In genomic region chr4:82496383-82496782, GRCm38 (mm10) we compare ENCODE assay signal across 12 mouse cellular contexts.
DNase-seq lines count a peak whose midpoint lies in the region; ATAC-seq lines count a peak whose summit lies in the region.
"Had no signal": no experiment of that assay in that cellular context is flagged by ENCODE, and none has a peak within 500 bp of the region (broad histone marks: within the 10 kb centered on the region; RNA-seq: fewer than 3 reads in every experiment).

No protein-coding gene starts in this region.

- peaks cover 13% of the 10 kb centered on the region; the same call in 1 of the 2 replicates for H3K36me3 ChIP-seq in hindbrain, embryonic 14.5 days (replicated peaks; ENCODE audit: control insufficient read depth, insufficient read depth)
- peaks cover 6% of the 10 kb centered on the region for H3K36me3 ChIP-seq in hindbrain, embryonic 11.5 days (ENCODE audit: control insufficient read depth, insufficient read depth, low read length)
- peaks cover 8% of the 10 kb centered on the region; the same call in 1 of the 2 replicates for H3K36me3 ChIP-seq in midbrain, embryonic 14.5 days (ENCODE audit: control insufficient read depth, insufficient read depth, low read length)
- H3K36me3 ChIP-seq in midbrain, embryonic 11.5 days (ENCODE audit: control insufficient read depth, insufficient read depth, low read length): peaks cover 6% of the 10 kb centered on the region

- peak overlapping the region; percentile 82 for H3K4me2 ChIP-seq in hindbrain, embryonic 14.5 days (replicated peaks)
- no peak overlapping the region for H3K4me2 ChIP-seq in hindbrain, embryonic 11.5 days (replicated peaks; ENCODE audit: low read depth, low read length)
- H3K4me2 ChIP-seq in midbrain, embryonic 14.5 days (ENCODE audit: low read length): peak overlapping the region; percentile 98
- H3K4me2 ChIP-seq in midbrain, embryonic 11.5 days: no peak overlapping the region

- H3K27ac ChIP-seq in hindbrain, embryonic 14.5 days: peak overlapping the region; percentile 86
- H3K27ac ChIP-seq in hindbrain, embryonic 11.5 days (ENCODE audit: low read depth, low read length): no peak overlapping the region
- H3K27ac ChIP-seq in midbrain, embryonic 14.5 days (replicated peaks; ENCODE audit: low read depth, low read length): no peak overlapping the region
- no peak overlapping the region for H3K27ac ChIP-seq in midbrain, embryonic 11.5 days (ENCODE audit: low read depth, low read length)
- H3K27ac ChIP-seq: liver, embryonic 14.5 days had no signal

- ATAC-seq in hindbrain, embryonic 14.5 days (ENCODE audit: low FRiP score): no peak
- no peak for ATAC-seq in hindbrain, embryonic 11.5 days (ENCODE audit: low FRiP score)
- ATAC-seq in midbrain, embryonic 14.5 days (ENCODE audit: low FRiP score, low TSS enrichment): no peak
- no peak for ATAC-seq in midbrain, embryonic 11.5 days (ENCODE audit: low FRiP score)
- no peak for ATAC-seq in activated CD4-positive, CD25-positive, alpha-beta regulatory T cell, adult 4 months
- no peak for ATAC-seq in granulocyte monocyte progenitor cell, adult 5-6 weeks (replicated peaks; ENCODE audit: poor library complexity, severe bottlenecking)

- 60% methylated on average over 5 of the region's 5 CpGs for WGBS in hindbrain, embryonic 14.5 days
- WGBS in hindbrain, embryonic 11.5 days: 86% methylated on average over 5 of the region's 5 CpGs
- WGBS in midbrain, embryonic 14.5 days: 49% methylated on average over 5 of the region's 5 CpGs
- WGBS in midbrain, embryonic 11.5 days: 90% methylated on average over 5 of the region's 5 CpGs

- peaks cover 11% of the 10 kb centered on the region for H3K4me1 ChIP-seq in hindbrain, embryonic 14.5 days (replicated peaks; ENCODE audit: control insufficient read depth, insufficient read depth, low read length)
- H3K4me1 ChIP-seq in hindbrain, embryonic 11.5 days (replicated peaks; ENCODE audit: control insufficient read depth, insufficient read depth, low read length): no peaks in the 10 kb centered on the region
- peaks cover 6% of the 10 kb centered on the region; the same call in 1 of the 2 replicates for H3K4me1 ChIP-seq in midbrain, embryonic 14.5 days (ENCODE audit: control insufficient read depth, insufficient read depth, low read length)
- H3K4me1 ChIP-seq in midbrain, embryonic 11.5 days (ENCODE audit: control insufficient read depth, insufficient read depth, low read length): peaks cover 8% of the 10 kb centered on the region; the same call in 1 of the 2 replicates
- H3K4me1 ChIP-seq: megakaryocyte, embryonic 14.5 days had no signal

- peak overlapping the region; percentile 97 for H3K9ac ChIP-seq in hindbrain, embryonic 14.5 days
- no peak overlapping the region for H3K9ac ChIP-seq in hindbrain, embryonic 11.5 days (ENCODE audit: low read depth, low read length)
- H3K9ac ChIP-seq in midbrain, embryonic 14.5 days (replicated peaks; ENCODE audit: low read length): no peak overlapping the region
- H3K9ac ChIP-seq in midbrain, embryonic 11.5 days (ENCODE audit: low read length): no peak overlapping the region
- H3K9ac ChIP-seq: liver, embryonic 14.5 days had no signal

- DNase-seq in cerebellum, postnatal 10 days: peak; percentile 65 to 77
- DNase-seq in cerebellum, adult 18-20 months: no peak
- DNase-seq in hindbrain, embryonic 14.5 days (ENCODE audit: low spot score): no peak
- no peak for DNase-seq in hindbrain, embryonic 11.5 days (ENCODE audit: low spot score)
- peak; percentile 40 for DNase-seq in midbrain, embryonic 14.5 days
- DNase-seq in midbrain, embryonic 11.5 days (ENCODE audit: low spot score, missing footprints): no peak
- DNase-seq: adrenal gland, postnatal 10 days; embryo, embryonic 11 days had no signal

- no peaks in the 10 kb centered on the region for H3K9me3 ChIP-seq in hindbrain, embryonic 14.5 days (ENCODE audit: control insufficient read depth, low read length)
- H3K9me3 ChIP-seq in hindbrain, embryonic 11.5 days (ENCODE audit: control insufficient read depth, low read length): no peaks in the 10 kb centered on the region
- H3K9me3 ChIP-seq in midbrain, embryonic 14.5 days (ENCODE audit: control insufficient read depth, low read length): no peaks in the 10 kb centered on the region
- H3K9me3 ChIP-seq in midbrain, embryonic 11.5 days (ENCODE audit: control insufficient read depth, low read length): no peaks in the 10 kb centered on the region

- H3K4me3 ChIP-seq in hindbrain, embryonic 14.5 days (replicated peaks; ENCODE audit: low read length): peak overlapping the region; percentile 71
- H3K4me3 ChIP-seq in hindbrain, embryonic 11.5 days (ENCODE audit: low read depth, low read length): no peak overlapping the region
- 0 out of 2 replicates have a peak overlapping the region, but pooled peaks have one; percentile 11 for H3K4me3 ChIP-seq in midbrain, embryonic 14.5 days (replicated peaks; ENCODE audit: low read depth, low read length)
- no peak overlapping the region for H3K4me3 ChIP-seq in midbrain, embryonic 11.5 days (ENCODE audit: low read depth, low read length)
- H3K4me3 ChIP-seq: megakaryocyte, embryonic 14.5 days had no signal

- no peaks in the 10 kb centered on the region for H3K27me3 ChIP-seq in hindbrain, embryonic 14.5 days (ENCODE audit: control insufficient read depth, insufficient read depth, low read length)
- H3K27me3 ChIP-seq in hindbrain, embryonic 11.5 days (ENCODE audit: control insufficient read depth, insufficient read depth, low read length): no peaks in the 10 kb centered on the region; the same call in 1 of the 2 replicates
- H3K27me3 ChIP-seq in midbrain, embryonic 14.5 days (ENCODE audit: control insufficient read depth, insufficient read depth, low read length): no peaks in the 10 kb centered on the region
- no peaks in the 10 kb centered on the region for H3K27me3 ChIP-seq in midbrain, embryonic 11.5 days (ENCODE audit: control insufficient read depth, insufficient read depth, low read length)

Comparison
In these comparisons a context has a peak if more than half of its experiments do, and no peak if none do; other contexts are left out.
1. DNase-seq: peak in cerebellum, postnatal 10 days (2 of 2) and midbrain, embryonic 14.5 days (single experiment); none in cerebellum, adult 18-20 months (0 of 2), hindbrain, embryonic 14.5 days (single experiment), hindbrain, embryonic 11.5 days (single experiment) and midbrain, embryonic 11.5 days (single experiment).
2. H3K4me2 ChIP-seq: peak in hindbrain, embryonic 14.5 days (single experiment) and midbrain, embryonic 14.5 days (single experiment); none in hindbrain, embryonic 11.5 days (single experiment) and midbrain, embryonic 11.5 days (single experiment).
3. H3K4me3 ChIP-seq: peak in hindbrain, embryonic 14.5 days (single experiment) and midbrain, embryonic 14.5 days (single experiment); none in hindbrain, embryonic 11.5 days (single experiment) and midbrain, embryonic 11.5 days (single experiment).